Mouse (Mus musculus) embryonic fibroblast, embryonic 13.5 days (primary cell): ENCODE results near the gene Slc26a5.

Experiments
- CTCF ChIP-seq: IDR thresholded peaks from 2 replicates; pipeline ENCODE4 v1.5.1; 2011; ENCODE audit warnings: mild to moderate bottlenecking, control low read depth, low read length, moderate library complexity, borderline replicate concordance; ENCODE audit not compliant: insufficient read depth
- POLR2A ChIP-seq: IDR thresholded peaks from 2 replicates; pipeline ENCODE4 v1.6.1; 2011; ENCODE audit warnings: low read depth, mild to moderate bottlenecking, control low read depth, low read length, moderate library complexity

GRCm38 (mm10) chr5:21844676-21845075 lies 20.7 kb downstream of the Slc26a5 start:
- TF ChIP-seq CTCF (no peak), POLR2A (no peak)
